Mouse (Mus musculus) kidney, embryonic 16.5 days (tissue): Measurements from ENCODE around the gene Cnnm2. TPM values are rescaled to one million over a fixed set of nuclear protein-coding genes. Genes with fewer than 3 reads are reported as not detected.

Source experiments
- polyA plus RNA-seq: library from polyadenylated mRNA; unstranded; fragments of >200 nt; fragmentation: Nextera tagmentation; extraction: Ambion mirVana; gene quantifications from 2 replicates; pipeline ENCODE4 v1.2.1, GENCODE M21; 2015

The Cnnm2 gene
- polyA plus RNA-seq, 1 experiment from 2014 or later, result 7.3 TPM

Other genes with a start within 250 kb of the Cnnm2 start
- gene Arl3, start 188.4 kb upstream of the Cnnm2 start, polyA plus RNA-seq, result 142 and 148 TPM in 2 replicates
- gene Sfxn2, start 188.2 kb upstream of the Cnnm2 start, polyA plus RNA-seq, result 39.4 and 41.1 TPM in 2 replicates
- gene Wbp1l, start 162.5 kb upstream of the Cnnm2 start, polyA plus RNA-seq, result 53.4 and 54.4 TPM in 2 replicates
- gene Cyp17a1, start 88.4 kb upstream of the Cnnm2 start, polyA plus RNA-seq, result 7.1 TPM in 1 of 2 replicates, not detected in the other
- gene Borcs7, start 71.7 kb upstream of the Cnnm2 start, polyA plus RNA-seq, result 15.6 and 19.0 TPM in 2 replicates
- gene As3mt, start 54.1 kb upstream of the Cnnm2 start, polyA plus RNA-seq, result 54.8 and 57.0 TPM in 2 replicates